22 mouse cellular contexts compared by ENCODE assay signal in genomic region chr5:84519836-84520235, GRCm38 (mm10).
"Had no signal": no experiment of that assay in that cellular context is flagged by ENCODE, and none has a peak within 500 bp of the region (broad histone marks: within the 10 kb centered on the region; RNA-seq: fewer than 3 reads in every experiment).

No protein-coding gene starts in this region.

- H3K9ac ChIP-seq: limb, embryonic 15.5 days; liver, embryonic 14.5 days; liver, postnatal 0 days; lung, embryonic 15.5 days; midbrain, embryonic 15.5 days; neural tube, embryonic 13.5 days had no signal

- H3K4me2 ChIP-seq: limb, embryonic 15.5 days; liver, embryonic 11.5 days; lung, embryonic 15.5 days; midbrain, embryonic 11.5 days; midbrain, embryonic 15.5 days; neural tube, embryonic 13.5 days had no signal

- DNase-seq: kidney, adult 2 months; kidney, postnatal 36 days; left cerebral cortex, postnatal 4 days; liver, postnatal 0 days; lung, postnatal 10 days; lung, postnatal 4 days; retina, postnatal 1 day; right cerebral cortex, postnatal 25 days; spleen, adult 18-20 months; thymus, adult 2 months; thymus, postnatal 14 days; thymus, postnatal 4 days had no signal

- ATAC-seq: intestine, postnatal 0 days; liver, postnatal 0 days; midbrain, embryonic 15.5 days had no signal

- H3K4me1 ChIP-seq: limb, embryonic 15.5 days; lung, embryonic 15.5 days; midbrain, embryonic 15.5 days; neural tube, embryonic 13.5 days had no signal

- H3K9me3 ChIP-seq: limb, embryonic 15.5 days; lung, embryonic 15.5 days; midbrain, embryonic 15.5 days; neural tube, embryonic 13.5 days had no signal

- H3K27ac ChIP-seq: kidney, postnatal 0 days; limb, embryonic 15.5 days; liver, embryonic 14.5 days; lung, embryonic 15.5 days; midbrain, embryonic 15.5 days; neural tube, embryonic 13.5 days had no signal

- H3K36me3 ChIP-seq: limb, embryonic 15.5 days; lung, embryonic 15.5 days; midbrain, embryonic 15.5 days; neural tube, embryonic 13.5 days had no signal

- H3K4me3 ChIP-seq: limb, embryonic 15.5 days; lung, embryonic 15.5 days; midbrain, embryonic 15.5 days; myocyte; neural tube, embryonic 13.5 days had no signal

- H3K27me3 ChIP-seq: limb, embryonic 15.5 days; lung, embryonic 15.5 days; midbrain, embryonic 15.5 days; neural tube, embryonic 13.5 days had no signal
